Mouse (Mus musculus) neural tube, embryonic 15.5 days (tissue): ENCODE data around the gene Pcif1. TPM values are rescaled to one million over a fixed set of nuclear protein-coding genes. Genes with fewer than 3 reads are reported as not detected.
"Not testable (repeated sequence)": the region's sequence is repeated elsewhere in the genome, so short reads cannot be mapped to it uniquely, and the experiment has no call there.

Experiments used
- ATAC-seq: fragments of 200-750 bp; cut with Nextera tagmentation; 2 replicates; pipeline ENCODE4 v1.8.0; 2017; ENCODE audit warnings: mild to moderate bottlenecking, moderate TSS enrichment, moderate library complexity; ENCODE audit not compliant: low FRiP score
- H3K27ac ChIP-seq: fragments of 300-500 bp; sonication (generic); replicated peaks from 2 replicates; pipeline ENCODE4 v1.5.1; 2015; ENCODE audit warnings: mild to moderate bottlenecking, inconsistent platforms
- H3K27me3 ChIP-seq: fragments of 300-500 bp; sonication (generic); replicated peaks from 2 replicates; pipeline ENCODE4 v1.6.1; 2015; ENCODE audit warnings: inconsistent platforms
- H3K36me3 ChIP-seq: fragments of 300-500 bp; sonication (generic); 2 replicates; pipeline ENCODE4 v1.6.1; 2015; ENCODE audit warnings: inconsistent platforms
- H3K4me1 ChIP-seq: fragments of 300-500 bp; sonication (generic); 2 replicates; pipeline ENCODE4 v1.6.1; 2015; ENCODE audit warnings: inconsistent platforms
- H3K4me2 ChIP-seq: fragments of 300-500 bp; sonication (generic); 2 replicates; pipeline ENCODE4 v1.6.1; 2015; ENCODE audit warnings: inconsistent platforms, mild to moderate bottlenecking, moderate library complexity
- H3K4me3 ChIP-seq: fragments of 300-500 bp; sonication (generic); replicated peaks from 2 replicates; pipeline ENCODE4 v1.5.1; 2015; ENCODE audit warnings: mild to moderate bottlenecking, inconsistent platforms
- H3K9ac ChIP-seq: fragments of 300-500 bp; sonication (generic); replicated peaks from 2 replicates; pipeline ENCODE4 v1.6.1; 2015; ENCODE audit warnings: mild to moderate bottlenecking, inconsistent platforms
- H3K9me3 ChIP-seq: fragments of 300-500 bp; sonication (generic); replicated peaks from 2 replicates; pipeline ENCODE4 v1.6.1; 2016; ENCODE audit warnings: inconsistent platforms
- WGBS: fragments of 180-500 bp; shearing (Covaris S2); methylation state at CpG from one replicate; pipeline ENCODE4 v1.1.7; 2015; ENCODE audit warnings: mixed read lengths; 5-methylcytosine and 5-hydroxymethylcytosine counted together
- polyA plus RNA-seq: library from polyadenylated mRNA; unstranded; fragments of >200 nt; fragmentation: Nextera tagmentation; extraction: Ambion mirVana; gene quantifications from 2 replicates; pipeline ENCODE4 v1.2.1, GENCODE M21; 2015

The Pcif1 gene
- 79.9 and 85.2 TPM in 2 replicates for polyA plus RNA-seq

GRCm38 (mm10) chr2:164879228-164879567, at the start of gene Pcif1:
TSS of gene Pcif1 (plus strand) at chr2:164879304.
- Histone ChIP-seq H3K4me1 (peaks cover 40% of the 10 kb centered on the region), H3K27ac (peak within 1 kb of the TSS; percentile 100), H3K4me2 (peak within 1 kb of the TSS; percentile 96), H3K27me3 (no peaks in the 10 kb centered on the region), H3K4me3 (peak within 1 kb of the TSS; percentile 89), H3K36me3 (peaks cover 16% of the 10 kb centered on the region), H3K9me3 (no peaks in the 10 kb centered on the region), H3K9ac (peak within 1 kb of the TSS; percentile 100)
- under 1% methylated on average over 26 of the region's 40 CpGs for WGBS
- ATAC-seq = peak; percentile 92

- H3K4me2 ChIP-seq = no peak overlapping the region
- no peaks in the 10 kb centered on the region for H3K9me3 ChIP-seq
- peaks cover 31% of the 10 kb centered on the region for H3K36me3 ChIP-seq
- 91% methylated on average over 10 of the region's 10 CpGs for WGBS
- H3K27me3 ChIP-seq = no peaks in the 10 kb centered on the region
- H3K9ac ChIP-seq = no peak overlapping the region
- no peak overlapping the region for H3K4me3 ChIP-seq
- ATAC-seq = no peak
- peaks cover 37% of the 10 kb centered on the region for H3K4me1 ChIP-seq
- H3K27ac ChIP-seq = no peak overlapping the region
These were observed 48.1 kb upstream of the Pcif1 start for GRCm38 (mm10) chr2:164831029-164831428.

GRCm38 (mm10) chr2:164832032-164832747, 46.9 kb upstream of the Pcif1 start:
- H3K4me2 ChIP-seq = peak overlapping the region; percentile 93
- H3K9ac ChIP-seq = peak overlapping the region; percentile 78
- peaks cover 22% of the 10 kb centered on the region; the same call in 1 of the 2 replicates for H3K36me3 ChIP-seq
- 57% methylated on average over 16 of the region's 16 CpGs for WGBS
- no peaks in the 10 kb centered on the region for H3K9me3 ChIP-seq
- no peaks in the 10 kb centered on the region for H3K27me3 ChIP-seq
- H3K27ac ChIP-seq = peak overlapping the region; percentile 85
- H3K4me3 ChIP-seq = peak overlapping the region; percentile 78
- peak; percentile 9; the same call in 1 of the 2 replicates for ATAC-seq
- peaks cover 32% of the 10 kb centered on the region for H3K4me1 ChIP-seq

DNA sequence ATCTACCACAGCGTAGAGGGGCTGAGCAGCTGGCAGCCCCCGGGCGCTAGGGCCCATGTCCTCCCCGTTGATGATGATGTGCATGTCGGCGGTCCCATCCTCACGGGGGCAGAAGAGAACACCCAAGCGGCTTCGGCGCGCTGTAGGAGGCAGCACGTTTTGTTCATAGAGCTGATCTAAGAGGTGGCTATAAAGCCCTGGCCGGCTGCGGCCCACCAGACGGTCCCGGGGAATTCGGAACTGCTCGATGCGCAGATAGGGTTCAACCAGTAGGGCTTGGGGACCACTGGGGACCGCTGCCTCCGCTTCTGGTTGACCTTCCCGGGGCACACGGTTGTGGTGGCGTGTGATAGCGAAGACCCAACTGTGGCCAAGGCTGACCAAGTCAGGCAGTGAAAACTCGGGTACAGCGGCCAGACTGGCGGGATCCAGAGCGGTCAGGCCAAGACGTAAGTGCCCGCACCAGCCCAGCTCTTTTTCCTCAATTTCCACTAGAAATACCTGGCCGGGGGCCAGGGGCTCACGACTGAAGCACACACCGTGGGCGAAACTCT, 46.3 kb upstream of the Pcif1 start, which contains the start of gene Ctsa:
Gene Ctsa, plus strand, starts transcription at position 126 of the 554 bp plus-strand sequence.
- Histone ChIP-seq H3K4me2 (peak within 1 kb of the TSS; percentile 93), H3K9me3 (no peaks in the 10 kb centered on the region), H3K27me3 (no peaks in the 10 kb centered on the region), H3K36me3 (peaks cover 16% of the 10 kb centered on the region), H3K4me3 (peak within 1 kb of the TSS; percentile 78), H3K27ac (peak within 1 kb of the TSS; percentile 85), H3K4me1 (peaks cover 26% of the 10 kb centered on the region), H3K9ac (peak within 1 kb of the TSS; percentile 78)
- under 1% methylated on average over 35 of the region's 35 CpGs for WGBS
- ATAC-seq = peak; percentile 68

DNA sequence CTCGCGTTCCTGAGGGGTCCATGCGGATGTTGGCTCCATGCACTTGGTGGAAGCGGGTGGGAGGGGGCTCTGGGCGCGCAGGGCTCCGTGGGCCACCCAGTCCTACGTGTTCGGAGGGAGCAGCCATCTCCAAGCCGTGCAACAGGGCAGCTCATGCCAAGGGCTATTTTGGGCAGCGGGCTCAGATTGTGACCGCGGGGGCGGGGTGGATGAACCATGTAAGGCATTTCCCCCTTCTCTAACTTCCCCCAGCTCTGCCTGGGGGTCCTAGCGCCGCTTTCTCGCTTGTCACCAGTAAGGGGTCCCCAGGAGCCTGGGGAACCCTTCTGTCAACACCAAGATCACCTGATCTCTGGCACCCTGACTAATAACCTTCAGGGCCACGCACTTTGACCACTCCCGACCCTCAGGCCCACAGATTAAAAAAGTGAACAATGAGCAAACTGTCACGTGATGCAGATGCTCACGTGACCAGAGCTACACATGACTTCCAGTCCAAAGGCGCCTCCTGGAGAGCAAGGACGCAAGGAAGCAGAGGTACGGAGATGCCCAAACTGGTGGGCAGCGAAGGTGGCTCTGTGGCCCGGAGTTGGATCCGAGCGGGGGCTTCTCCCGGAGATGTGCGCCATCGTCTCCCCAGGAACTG, 45.7 kb upstream of the Pcif1 start, which contains the start of gene Neurl2:
Gene Neurl2, minus strand, starts transcription at position 143 of the 646 bp plus-strand sequence.
- no peaks in the 10 kb centered on the region for H3K9me3 ChIP-seq
- WGBS = under 1% methylated on average over 31 of the region's 31 CpGs
- peak; percentile 79 for ATAC-seq
- H3K27ac ChIP-seq = peak within 1 kb of the TSS; percentile 85
- peaks cover 11% of the 10 kb centered on the region for H3K36me3 ChIP-seq
- peak within 1 kb of the TSS; percentile 93 for H3K4me2 ChIP-seq
- peaks cover 26% of the 10 kb centered on the region for H3K4me1 ChIP-seq
- H3K9ac ChIP-seq = peak within 1 kb of the TSS; percentile 78
- peak within 1 kb of the TSS; percentile 78 for H3K4me3 ChIP-seq
- H3K27me3 ChIP-seq = no peaks in the 10 kb centered on the region

DNA sequence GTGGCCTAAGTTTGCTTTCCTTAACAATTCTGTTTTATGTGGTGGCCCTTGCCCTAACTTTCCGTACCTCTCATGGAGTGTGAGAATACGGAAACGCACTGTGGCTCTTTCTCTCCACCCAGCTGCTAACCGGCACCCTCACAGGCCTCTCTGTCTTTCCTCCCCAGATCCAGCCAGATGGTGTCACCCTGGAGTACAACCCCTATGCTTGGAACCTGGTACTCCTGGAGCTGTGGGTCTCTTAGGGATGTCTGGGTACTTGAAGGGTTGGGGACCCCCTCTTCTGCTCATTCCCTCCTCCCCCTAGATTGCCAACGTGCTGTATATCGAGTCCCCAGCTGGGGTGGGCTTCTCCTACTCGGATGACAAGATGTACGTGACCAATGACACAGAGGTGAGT, 44.6 kb upstream of the Pcif1 start:
- Histone ChIP-seq H3K4me2 (peak overlapping the region; percentile 93), H3K9me3 (no peaks in the 10 kb centered on the region), H3K9ac (peak overlapping the region; percentile 78; the same call in 1 of the 2 replicates), H3K27me3 (no peaks in the 10 kb centered on the region), H3K27ac (peak overlapping the region; percentile 85; the same call in 1 of the 2 replicates), H3K36me3 (peaks cover 8% of the 10 kb centered on the region), H3K4me1 (peaks cover 26% of the 10 kb centered on the region), H3K4me3 (peak overlapping the region; percentile 78)
- ATAC-seq = no peak
- whole genome bisulfite sequencing = 44% methylated on average over 8 of the region's 8 CpGs

DNA sequence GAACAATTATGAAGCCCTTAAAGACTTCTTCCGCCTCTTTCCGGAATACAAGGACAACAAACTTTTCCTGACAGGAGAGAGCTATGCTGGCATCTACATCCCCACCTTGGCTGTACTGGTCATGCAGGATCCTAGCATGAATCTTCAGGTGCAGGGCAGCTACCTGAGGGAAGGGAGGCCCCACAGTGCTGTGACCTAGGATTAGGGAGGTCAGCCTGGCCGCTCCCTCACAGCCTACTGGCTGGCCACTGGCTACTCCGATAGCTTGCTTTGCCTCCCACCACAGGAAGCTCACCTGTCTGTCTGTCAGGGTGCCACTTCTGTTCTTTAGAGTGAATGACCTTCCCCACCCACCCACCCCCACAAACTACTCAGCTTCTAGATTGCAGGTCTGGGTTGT, 43.9 kb upstream of the Pcif1 start:
- Histone ChIP-seq H3K4me1 (peaks cover 26% of the 10 kb centered on the region), H3K27me3 (no peaks in the 10 kb centered on the region), H3K9ac (no peak overlapping the region), H3K4me3 (no peak overlapping the region), H3K4me2 (peak overlapping the region; percentile 93), H3K9me3 (no peaks in the 10 kb centered on the region), H3K36me3 (peaks cover 14% of the 10 kb centered on the region), H3K27ac (no peak overlapping the region)
- WGBS = 98% methylated on average over 4 of the region's 4 CpGs
- ATAC-seq = no peak

- Histone ChIP-seq H3K27me3 (no peaks in the 10 kb centered on the region), H3K4me2 (no peak overlapping the region), H3K4me3 (no peak overlapping the region), H3K9me3 (no peaks in the 10 kb centered on the region), H3K9ac (no peak overlapping the region), H3K36me3 (peaks cover 2% of the 10 kb centered on the region; the same call in 1 of the 2 replicates), H3K4me1 (no peaks in the 10 kb centered on the region), H3K27ac (no peak overlapping the region)
- WGBS = 64% methylated on average over 3 of the region's 3 CpGs
- ATAC-seq = no peak
These were observed 33.3 kb upstream of the Pcif1 start for GRCm38 (mm10) chr2:164845782-164846181.

GRCm38 (mm10) chr2:164850061-164850460, 29.0 kb upstream of the Pcif1 start:
- H3K4me2 ChIP-seq = no peak overlapping the region
- H3K27ac ChIP-seq = no peak overlapping the region
- 93% methylated on average over 8 of the region's 8 CpGs for WGBS
- no peaks in the 10 kb centered on the region for H3K4me1 ChIP-seq
- no peak overlapping the region for H3K9ac ChIP-seq
- no peak for ATAC-seq
- no peak overlapping the region for H3K4me3 ChIP-seq
- H3K36me3 ChIP-seq = peaks cover 2% of the 10 kb centered on the region; the same call in 1 of the 2 replicates
- H3K9me3 ChIP-seq = no peaks in the 10 kb centered on the region
- peaks cover 4% of the 10 kb centered on the region for H3K27me3 ChIP-seq

GRCm38 (mm10) chr2:164855572-164855971, 23.5 kb upstream of the Pcif1 start:
- WGBS = 82% methylated on average over 5 of the region's 5 CpGs
- not testable (repeated sequence) for H3K27ac ChIP-seq, ATAC-seq, H3K9me3 ChIP-seq, H3K9ac ChIP-seq, H3K36me3 ChIP-seq
- H3K4me3 ChIP-seq = peak overlapping the region; percentile 50; the same call in 1 of the 2 replicates
- H3K27me3 ChIP-seq = peaks cover 47% of the 10 kb centered on the region
- peaks cover 26% of the 10 kb centered on the region for H3K4me1 ChIP-seq
- H3K4me2 ChIP-seq = peak overlapping the region; percentile 96

- H3K4me1 ChIP-seq = peaks cover 26% of the 10 kb centered on the region
- H3K4me3 ChIP-seq = peak overlapping the region; percentile 50
- H3K9ac ChIP-seq = peak overlapping the region; percentile 50
- 2% methylated on average over 42 of the region's 42 CpGs for WGBS
- no peaks in the 10 kb centered on the region for H3K9me3 ChIP-seq
- peaks cover 51% of the 10 kb centered on the region for H3K27me3 ChIP-seq
- peak overlapping the region; percentile 69; the same call in 1 of the 2 replicates for H3K27ac ChIP-seq
- peak; percentile 19; the same call in 1 of the 2 replicates for ATAC-seq
- no peaks in the 10 kb centered on the region for H3K36me3 ChIP-seq
- peak overlapping the region; percentile 96 for H3K4me2 ChIP-seq
These were observed 22.6 kb upstream of the Pcif1 start for GRCm38 (mm10) chr2:164856309-164857100.
